Mouse (Mus musculus): ENCODE measurements around the gene Gli2. TPM values are rescaled to one million over a fixed set of nuclear protein-coding genes. Genes with fewer than 3 reads are reported as not detected.

The Gli2 gene
- polyA plus RNA-seq, 1 experiment, result 1.4 TPM

DNA sequence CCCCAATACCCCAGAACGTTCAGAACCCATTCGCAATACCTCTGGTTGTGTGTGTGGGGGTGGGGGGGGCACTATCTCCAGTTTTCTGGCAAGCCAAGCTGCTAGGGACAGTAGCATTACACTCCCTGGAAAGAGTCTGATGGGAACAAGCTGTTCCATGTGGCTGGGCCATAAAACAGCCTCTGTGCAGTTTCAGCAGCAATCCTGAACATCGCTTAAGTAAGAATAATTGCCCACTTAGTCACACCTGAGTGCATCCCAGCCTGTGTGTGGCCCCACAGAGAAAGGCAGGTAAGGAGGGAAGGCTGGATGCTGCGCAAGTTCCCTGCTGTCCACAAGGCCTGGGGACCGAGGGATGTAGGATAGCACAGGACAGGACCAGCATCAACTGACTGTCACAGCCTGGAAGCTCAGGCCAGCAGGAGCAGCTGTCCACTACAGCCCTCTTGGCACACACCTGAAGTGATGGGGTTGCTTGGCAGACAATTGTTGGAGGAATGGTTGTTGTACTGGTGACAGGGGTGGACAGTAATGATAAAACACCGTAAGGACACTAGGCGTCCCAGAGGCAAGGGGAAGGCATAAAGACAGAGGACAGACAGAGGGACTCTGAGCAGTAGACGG is 58.8 kb downstream of the Gli2 start:
- no peaks in the 10 kb centered on the region for H3K36me3 ChIP-seq (ENCODE audit: control insufficient read depth, insufficient read depth, low read length)
- H3K4me3 ChIP-seq (ENCODE audit: control insufficient read depth, low read depth, low read length), result no peak overlapping the region
- no peak overlapping the region for H3K27ac ChIP-seq (ENCODE audit: control insufficient read depth, insufficient read depth, low read depth, low read length)
- H3K27me3 ChIP-seq (ENCODE audit: control insufficient read depth, insufficient read depth, low read length), result no peaks in the 10 kb centered on the region
- H3K4me1 ChIP-seq (ENCODE audit: control insufficient read depth, insufficient read depth, low read length), result no peaks in the 10 kb centered on the region
- no peak for TF ChIP-seq POLR2A (IDR thresholded peaks at IDR 0.05; ENCODE audit: control insufficient read depth, low read depth, low read length)
- TF ChIP-seq CTCF (IDR thresholded peaks at IDR 0.05; ENCODE audit: control insufficient read depth, insufficient read depth, insufficient replicate concordance, low read depth, low read length), result no peak

DNA sequence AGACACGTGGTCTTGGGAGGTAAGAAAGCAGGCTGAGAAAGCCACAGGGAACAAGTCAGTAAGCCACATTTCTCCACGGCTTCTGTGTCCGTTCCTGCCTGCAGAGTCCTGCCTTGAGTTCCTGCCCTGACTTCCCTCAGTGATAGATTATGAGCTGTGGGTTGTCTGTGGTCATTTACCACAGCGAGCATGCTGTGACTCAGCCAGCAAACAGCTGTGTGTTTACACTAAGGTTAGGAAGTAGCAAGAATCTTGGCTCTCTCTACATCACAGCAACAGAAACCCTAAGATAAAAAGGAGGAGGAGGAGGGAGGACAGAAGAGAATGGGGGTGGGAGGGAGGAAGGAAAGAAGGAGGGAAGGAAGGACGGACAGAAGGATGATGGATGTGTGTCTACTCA is 59.6 kb downstream of the Gli2 start:
- TF ChIP-seq CTCF (IDR thresholded peaks at IDR 0.05; ENCODE audit: control insufficient read depth, insufficient read depth, insufficient replicate concordance, low read depth, low read length) (no peak), POLR2A (IDR thresholded peaks at IDR 0.05; ENCODE audit: control insufficient read depth, low read depth, low read length) (no peak)
- H3K27ac ChIP-seq (ENCODE audit: control insufficient read depth, insufficient read depth, low read depth, low read length), result no peak overlapping the region
- H3K27me3 ChIP-seq (ENCODE audit: control insufficient read depth, insufficient read depth, low read length), result no peaks in the 10 kb centered on the region
- no peak overlapping the region for H3K4me3 ChIP-seq (ENCODE audit: control insufficient read depth, low read depth, low read length)
- no peaks in the 10 kb centered on the region for H3K36me3 ChIP-seq (ENCODE audit: control insufficient read depth, insufficient read depth, low read length)
- H3K4me1 ChIP-seq (ENCODE audit: control insufficient read depth, insufficient read depth, low read length), result no peaks in the 10 kb centered on the region

DNA sequence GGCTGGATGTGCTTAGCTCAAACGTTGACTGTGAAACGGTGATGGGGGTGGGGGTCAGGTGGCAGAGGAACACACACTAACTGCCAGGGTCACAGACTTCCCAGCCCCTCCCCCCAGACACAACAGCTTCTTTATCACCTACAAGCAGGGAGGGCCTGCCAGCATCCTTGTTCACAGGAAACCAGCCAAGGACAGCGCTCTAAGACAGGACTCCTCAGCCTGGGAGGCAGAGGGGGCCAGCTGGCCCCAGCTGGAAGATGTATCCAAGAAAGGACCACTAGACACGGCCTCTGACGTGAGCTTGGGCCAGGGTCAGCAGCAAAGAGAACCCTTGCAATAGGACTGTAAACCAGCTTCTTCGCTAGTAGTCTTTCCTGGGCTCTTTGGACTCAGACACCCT is 65.1 kb downstream of the Gli2 start:
- Histone ChIP-seq H3K27me3 (ENCODE audit: control insufficient read depth, insufficient read depth, low read length) (no peaks in the 10 kb centered on the region), H3K4me3 (ENCODE audit: control insufficient read depth, low read depth, low read length) (no peak overlapping the region), H3K4me1 (ENCODE audit: control insufficient read depth, insufficient read depth, low read length) (no peaks in the 10 kb centered on the region; the same call in 1 of the 2 replicates), H3K27ac (ENCODE audit: control insufficient read depth, insufficient read depth, low read depth, low read length) (no peak overlapping the region), H3K36me3 (ENCODE audit: control insufficient read depth, insufficient read depth, low read length) (no peaks in the 10 kb centered on the region)
- no peak for TF ChIP-seq CTCF (IDR thresholded peaks at IDR 0.05; ENCODE audit: control insufficient read depth, insufficient read depth, insufficient replicate concordance, low read depth, low read length)
- TF ChIP-seq POLR2A (IDR thresholded peaks at IDR 0.05; ENCODE audit: control insufficient read depth, low read depth, low read length), result no peak

DNA sequence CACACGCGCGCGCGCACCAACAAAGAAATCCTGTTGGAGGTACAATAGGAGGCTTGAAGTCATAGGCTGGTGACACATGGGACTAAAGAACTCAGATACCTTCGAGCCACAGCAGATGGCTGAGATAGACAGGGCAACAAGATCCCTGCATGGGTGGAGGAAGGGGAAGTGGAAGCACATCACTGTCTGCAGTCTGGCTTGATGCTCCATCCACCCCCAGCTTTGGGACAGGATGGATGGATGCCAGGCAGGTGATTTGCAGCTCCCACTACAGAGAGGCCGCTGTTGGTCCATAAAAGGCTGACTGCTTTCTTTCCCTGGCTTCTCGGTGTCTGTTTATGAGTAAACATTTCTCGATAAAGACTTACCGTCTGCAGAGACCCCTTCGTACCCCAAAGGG is 65.9 kb downstream of the Gli2 start:
- Histone ChIP-seq H3K36me3 (ENCODE audit: control insufficient read depth, insufficient read depth, low read length) (no peaks in the 10 kb centered on the region), H3K27me3 (ENCODE audit: control insufficient read depth, insufficient read depth, low read length) (no peaks in the 10 kb centered on the region), H3K4me3 (ENCODE audit: control insufficient read depth, low read depth, low read length) (no peak overlapping the region), H3K27ac (ENCODE audit: control insufficient read depth, insufficient read depth, low read depth, low read length) (no peak overlapping the region), H3K4me1 (ENCODE audit: control insufficient read depth, insufficient read depth, low read length) (no peaks in the 10 kb centered on the region; the same call in 1 of the 2 replicates)
- TF ChIP-seq POLR2A (IDR thresholded peaks at IDR 0.05; ENCODE audit: control insufficient read depth, low read depth, low read length) (no peak), CTCF (IDR thresholded peaks at IDR 0.05; ENCODE audit: control insufficient read depth, insufficient read depth, insufficient replicate concordance, low read depth, low read length) (no peak)

DNA sequence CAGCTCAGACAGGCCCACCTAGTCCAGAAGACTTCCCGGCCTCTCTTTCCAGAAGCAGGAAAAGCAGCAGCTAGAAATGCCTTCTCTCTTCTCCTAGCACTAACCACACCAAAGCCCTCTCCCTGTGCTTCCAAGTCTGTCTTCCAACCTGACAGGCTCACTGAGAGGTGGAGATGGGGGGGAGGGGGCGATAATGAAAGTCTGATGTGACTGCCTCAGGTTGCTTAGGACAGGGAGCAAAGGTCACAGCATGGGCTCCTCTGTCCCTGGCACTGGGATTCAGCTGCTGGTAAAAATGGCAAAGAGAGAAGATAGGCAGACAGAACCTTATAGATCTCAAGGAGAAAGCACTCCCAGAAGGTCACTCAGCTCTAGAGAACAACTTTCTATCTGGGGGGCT is 70.0 kb downstream of the Gli2 start:
- Histone ChIP-seq H3K27me3 (ENCODE audit: control insufficient read depth, insufficient read depth, low read length) (no peaks in the 10 kb centered on the region), H3K36me3 (ENCODE audit: control insufficient read depth, insufficient read depth, low read length) (no peaks in the 10 kb centered on the region), H3K4me1 (ENCODE audit: control insufficient read depth, insufficient read depth, low read length) (no peaks in the 10 kb centered on the region; the same call in 1 of the 2 replicates), H3K27ac (ENCODE audit: control insufficient read depth, insufficient read depth, low read depth, low read length) (no peak overlapping the region), H3K4me3 (ENCODE audit: control insufficient read depth, low read depth, low read length) (no peak overlapping the region)
- no peak for TF ChIP-seq POLR2A (IDR thresholded peaks at IDR 0.05; ENCODE audit: control insufficient read depth, low read depth, low read length)
- no peak for TF ChIP-seq CTCF (IDR thresholded peaks at IDR 0.05; ENCODE audit: control insufficient read depth, insufficient read depth, insufficient replicate concordance, low read depth, low read length)

DNA sequence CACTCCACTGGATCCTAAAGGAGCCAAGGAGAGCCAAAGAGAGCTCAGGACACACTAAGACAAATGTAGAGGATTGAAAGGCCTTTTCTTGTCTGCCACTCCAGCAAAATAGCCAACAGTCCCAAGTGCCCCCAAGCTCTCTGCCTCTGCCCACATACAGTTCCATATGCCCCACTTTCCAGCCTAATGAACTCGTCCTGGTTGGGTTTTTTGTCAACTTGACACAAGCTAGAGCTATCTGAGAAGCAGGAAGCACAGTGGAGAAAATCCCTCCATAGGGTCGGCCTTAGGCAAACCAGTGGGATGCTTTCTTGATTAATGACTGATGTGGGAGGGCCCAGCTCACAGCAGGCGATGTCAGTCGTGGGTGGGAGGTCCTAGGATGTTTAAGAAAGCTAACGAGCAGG is 70.6 kb downstream of the Gli2 start:
- TF ChIP-seq POLR2A (IDR thresholded peaks at IDR 0.05; ENCODE audit: control insufficient read depth, low read depth, low read length) (no peak), CTCF (IDR thresholded peaks at IDR 0.05; ENCODE audit: control insufficient read depth, insufficient read depth, insufficient replicate concordance, low read depth, low read length) (no peak)
- no peaks in the 10 kb centered on the region for H3K27me3 ChIP-seq (ENCODE audit: control insufficient read depth, insufficient read depth, low read length)
- H3K27ac ChIP-seq (ENCODE audit: control insufficient read depth, insufficient read depth, low read depth, low read length), result no peak overlapping the region
- no peaks in the 10 kb centered on the region; the same call in 1 of the 2 replicates for H3K4me1 ChIP-seq (ENCODE audit: control insufficient read depth, insufficient read depth, low read length)
- H3K36me3 ChIP-seq (ENCODE audit: control insufficient read depth, insufficient read depth, low read length), result no peaks in the 10 kb centered on the region
- no peak overlapping the region for H3K4me3 ChIP-seq (ENCODE audit: control insufficient read depth, low read depth, low read length)

DNA sequence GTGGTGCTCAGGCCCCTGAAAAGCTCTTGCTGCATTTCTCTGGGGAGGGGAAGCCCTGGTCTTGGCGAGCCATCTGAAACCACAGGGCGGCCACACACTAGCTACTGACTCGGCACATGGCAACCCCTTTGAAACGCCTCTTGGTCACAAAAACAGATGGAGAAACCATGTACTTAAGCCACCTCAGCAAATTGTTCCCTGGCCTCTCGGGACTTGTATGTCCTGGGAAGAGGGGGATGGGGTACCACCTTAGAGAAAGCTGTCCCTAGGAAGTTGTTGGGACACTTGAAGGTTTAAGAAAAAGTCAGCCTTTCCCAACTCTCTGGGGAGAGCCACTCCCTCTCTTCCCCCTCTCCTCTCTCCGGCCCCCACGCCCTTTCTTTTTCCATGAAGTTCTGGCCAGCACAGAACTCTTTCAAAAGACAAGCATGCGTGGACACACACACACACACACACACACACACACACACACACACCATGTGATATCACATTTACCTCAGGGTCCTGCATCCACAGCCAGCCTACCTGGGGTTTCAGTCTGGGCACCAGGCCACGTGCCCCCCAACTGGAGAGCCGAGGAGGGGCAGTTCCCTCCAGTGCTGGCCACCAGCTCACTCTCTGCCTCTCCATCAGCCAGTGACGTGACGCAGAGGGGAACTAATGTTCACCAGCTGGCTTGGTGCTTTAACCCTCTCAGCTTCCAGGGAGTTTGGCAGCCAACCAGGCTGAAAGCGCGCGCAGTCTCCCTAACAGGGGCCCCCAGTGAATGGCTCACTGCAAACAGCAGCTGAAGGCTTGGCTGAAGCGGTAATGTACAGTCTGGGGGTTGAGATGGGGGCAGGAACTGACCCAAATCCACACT is 71.2 kb downstream of the Gli2 start:
- Histone ChIP-seq H3K4me3 (ENCODE audit: control insufficient read depth, low read depth, low read length) (no peak overlapping the region), H3K36me3 (ENCODE audit: control insufficient read depth, insufficient read depth, low read length) (no peaks in the 10 kb centered on the region), H3K27me3 (ENCODE audit: control insufficient read depth, insufficient read depth, low read length) (no peaks in the 10 kb centered on the region), H3K4me1 (ENCODE audit: control insufficient read depth, insufficient read depth, low read length) (no peaks in the 10 kb centered on the region; the same call in 1 of the 2 replicates), H3K27ac (ENCODE audit: control insufficient read depth, insufficient read depth, low read depth, low read length) (peak overlapping the region; percentile 10; the same call in 1 of the 2 replicates)
- TF ChIP-seq CTCF (IDR thresholded peaks at IDR 0.05; ENCODE audit: control insufficient read depth, insufficient read depth, insufficient replicate concordance, low read depth, low read length), result no peak
- no peak for TF ChIP-seq POLR2A (IDR thresholded peaks at IDR 0.05; ENCODE audit: control insufficient read depth, low read depth, low read length)

All from testis, adult 2 months (tissue).